Mouse (Mus musculus) cortical plate, adult 2 months (tissue): ENCODE data around the gene Lmo3. TPM values are rescaled to one million over a fixed set of nuclear protein-coding genes. Genes with fewer than 3 reads are reported as not detected.

ENCODE experiments used
- H3K27ac ChIP-seq: fragments of 200-500 bp; 2 replicates; pipeline ENCODE4 v1.5.1; 2012; ENCODE audit warnings: low read length, control low read depth, inconsistent platforms; ENCODE audit not compliant: insufficient read depth
- H3K4me1 ChIP-seq: fragments of 200-500 bp; 2 replicates; pipeline ENCODE4 v1.6.1; 2011; ENCODE audit warnings: low read length; ENCODE audit not compliant: control insufficient read depth, insufficient read depth
- H3K4me3 ChIP-seq: fragments of 200-500 bp; 2 replicates; pipeline ENCODE4 v1.5.1; 2011; ENCODE audit warnings: mild to moderate bottlenecking, low read length, control low read depth; ENCODE audit not compliant: insufficient read depth
- CTCF ChIP-seq: fragments of 200-500 bp; IDR thresholded peaks from 2 replicates; pipeline ENCODE4 v1.5.1; 2011; ENCODE audit warnings: mild to moderate bottlenecking, control low read depth, low read length; ENCODE audit not compliant: insufficient read depth; ENCODE audit errors: extremely low read depth
- POLR2A ChIP-seq: fragments of 200-500 bp; IDR thresholded peaks from 2 replicates; pipeline ENCODE4 v1.6.1; 2011; ENCODE audit warnings: mild to moderate bottlenecking, low read length, control low read depth; ENCODE audit not compliant: insufficient read depth; ENCODE audit errors: extremely low read depth
- polyA plus RNA-seq: library from polyadenylated mRNA; depleted of rRNA; stranded (reverse); fragments of >200 nt; gene quantifications from 2 replicates; pipeline ENCODE4 v1.2.3, GENCODE M21; 2012; rRNA removed

Lmo3 gene
- polyA plus RNA-seq, 1 experiment, result 73.5 TPM

DNA sequence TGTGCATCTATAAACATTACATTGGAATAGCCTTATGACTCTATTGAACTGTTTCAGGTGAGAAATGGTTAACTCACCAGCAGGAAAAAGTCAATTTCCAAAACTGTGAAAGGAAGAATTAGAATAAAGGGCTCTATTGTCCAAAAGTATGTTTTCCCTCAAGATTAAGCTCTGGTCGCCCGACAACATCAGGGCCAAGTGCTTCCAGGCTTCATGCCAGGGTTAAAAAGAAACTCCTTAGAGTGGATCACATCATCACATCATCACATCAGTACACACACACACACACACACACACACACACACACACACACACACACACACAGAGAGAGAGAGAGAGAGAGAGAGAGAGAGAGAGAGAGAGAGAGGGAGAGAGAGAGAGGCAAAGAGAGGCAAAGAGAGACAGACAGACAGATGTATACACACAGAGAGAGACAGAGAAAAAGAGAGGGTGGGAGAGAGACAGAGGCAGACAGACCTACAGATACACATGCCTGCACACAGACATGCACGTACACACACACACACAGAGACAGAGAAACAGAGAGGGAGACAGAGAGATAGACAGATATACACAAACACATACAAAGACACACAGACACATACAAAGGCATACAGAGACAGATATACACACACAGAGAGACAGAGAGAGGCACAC, 255.9 kb downstream of the Lmo3 start:
- H3K27ac ChIP-seq, result no peak overlapping the region
- TF ChIP-seq CTCF (no peak), POLR2A (no peak)

DNA sequence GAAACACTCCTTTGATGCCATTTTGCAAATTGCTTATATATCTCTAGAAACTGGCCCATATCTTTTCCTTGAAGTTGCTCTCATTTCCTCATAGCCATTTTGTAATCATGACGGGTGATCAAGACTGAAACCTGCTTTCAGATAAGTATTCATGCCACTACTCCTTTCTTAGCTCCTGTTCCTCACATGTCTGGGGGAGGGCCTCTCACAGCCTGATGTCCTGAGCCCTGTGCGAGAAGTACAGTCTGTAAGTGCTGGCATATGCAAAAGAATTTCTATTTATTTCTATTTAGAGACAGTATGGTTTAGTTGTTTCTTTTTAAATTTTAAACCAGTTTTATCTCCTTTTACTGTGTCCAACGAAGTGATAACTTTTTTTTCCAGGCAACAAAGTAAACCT, 256.6 kb downstream of the Lmo3 start:
- no peak overlapping the region for H3K4me3 ChIP-seq
- H3K4me1 ChIP-seq, result no peaks in the 10 kb centered on the region
- no peak overlapping the region for H3K27ac ChIP-seq
- no peak for TF ChIP-seq CTCF
- TF ChIP-seq POLR2A, result no peak

More for the DNA sequence above, 255.9 kb downstream of the Lmo3 start:
- no peaks in the 10 kb centered on the region for H3K4me1 ChIP-seq
- no peak overlapping the region for H3K4me3 ChIP-seq

DNA sequence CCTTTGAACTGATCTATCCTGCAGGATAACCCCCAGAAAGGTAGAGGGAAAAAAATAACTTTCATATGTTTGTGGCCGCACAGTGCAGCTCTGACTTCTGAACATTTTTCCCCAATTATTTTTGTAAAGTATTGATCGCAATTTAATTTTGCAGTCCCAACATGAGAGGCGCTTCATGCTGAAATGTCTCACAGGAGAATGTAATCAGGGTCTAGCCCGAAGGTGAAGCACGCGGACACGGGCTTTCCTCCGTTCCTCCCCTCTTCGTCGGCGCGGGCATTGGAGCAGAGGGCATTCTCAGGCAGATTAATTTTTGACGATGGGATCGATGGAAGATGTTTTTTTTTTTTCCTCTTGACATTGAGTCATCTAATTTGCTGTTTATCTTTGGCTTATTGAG, 258.4 kb downstream of the Lmo3 start:
- no peaks in the 10 kb centered on the region for H3K4me1 ChIP-seq

DNA sequence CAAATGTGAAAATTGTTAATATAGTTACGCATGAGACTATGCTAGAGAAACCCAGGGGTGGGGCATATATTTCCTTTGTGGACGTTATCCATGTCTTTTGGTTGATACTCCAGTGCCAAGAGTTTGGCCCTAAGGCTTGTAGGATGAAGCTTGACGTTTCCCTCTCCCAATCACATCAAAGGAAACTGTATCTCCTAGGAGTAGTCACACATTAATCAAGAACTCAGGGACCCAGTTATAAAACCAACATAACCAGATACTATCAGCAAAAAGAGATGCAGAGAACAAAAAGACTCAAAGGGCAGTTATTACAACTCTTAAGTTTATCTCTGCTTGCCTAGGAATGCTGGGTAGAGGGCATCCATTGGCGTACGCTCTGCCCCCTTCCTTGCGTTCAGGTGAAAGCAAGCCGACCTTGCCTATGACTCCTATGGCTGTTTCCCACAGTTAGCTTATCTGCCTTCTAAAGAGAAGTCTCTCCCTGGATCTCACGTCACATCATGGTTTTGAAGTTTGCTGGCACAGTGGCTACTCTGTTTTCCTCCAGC, 261.5 kb downstream of the Lmo3 start:
- Histone ChIP-seq H3K27ac (no peak overlapping the region), H3K4me1 (no peaks in the 10 kb centered on the region), H3K4me3 (no peak overlapping the region)
- TF ChIP-seq POLR2A (no peak), CTCF (no peak)

More for the DNA sequence above, 258.4 kb downstream of the Lmo3 start:
- Histone ChIP-seq H3K4me3 (no peak overlapping the region), H3K27ac (no peak overlapping the region)
- no peak for TF ChIP-seq POLR2A

Other genes starting within 250 kb of the Lmo3 start
- gene Igbp1b, start 76.6 kb upstream of the Lmo3 start, polyA plus RNA-seq, result 0.17 and 0.25 TPM in 2 replicates